Mouse (Mus musculus): ENCODE data around the gene Mcidas. TPM values are rescaled to one million over a fixed set of nuclear protein-coding genes. Genes with fewer than 3 reads are reported as not detected.
"Not testable (repeated sequence)": the region's sequence is repeated elsewhere in the genome, so short reads cannot be mapped to it uniquely, and the experiment has no call there.

Mcidas gene
- polyA plus RNA-seq, 1 experiment, result 0.10 TPM

- Histone ChIP-seq H3K4me3 (ENCODE audit: insufficient read depth, low read length) (peak overlapping the region; percentile 47), H3K4me1 (ENCODE audit: control insufficient read depth, insufficient read depth, low read length) (no peaks in the 10 kb centered on the region), H3K27ac (ENCODE audit: insufficient read depth, low read length) (peak overlapping the region; percentile 38; the same call in 1 of the 2 replicates)
- TF ChIP-seq CTCF (IDR thresholded peaks at IDR 0.05; ENCODE audit: extremely low read depth, insufficient read depth, low read length) (no peak), POLR2A (IDR thresholded peaks at IDR 0.05; ENCODE audit: extremely low read depth, insufficient read depth, low read length) (peak; percentile 59; the same call in 1 of the 2 replicates)
These were observed 5.0 kb downstream of the Mcidas start for GRCm38 (mm10) chr13:112998427-112999201.

- no peak overlapping the region for H3K27ac ChIP-seq (ENCODE audit: insufficient read depth, low read length)
- TF ChIP-seq CTCF (IDR thresholded peaks at IDR 0.05; ENCODE audit: extremely low read depth, insufficient read depth, low read length) (no peak), POLR2A (IDR thresholded peaks at IDR 0.05; ENCODE audit: extremely low read depth, insufficient read depth, low read length) (no peak)
- H3K4me1 ChIP-seq (ENCODE audit: control insufficient read depth, insufficient read depth, low read length), result no peaks in the 10 kb centered on the region
- H3K4me3 ChIP-seq (ENCODE audit: insufficient read depth, low read length), result no peak overlapping the region
These were observed 6.4 kb downstream of the Mcidas start for GRCm38 (mm10) chr13:113000090-113000489.

- H3K27ac ChIP-seq (ENCODE audit: insufficient read depth, low read length), result no peak overlapping the region
- H3K4me1 ChIP-seq (ENCODE audit: control insufficient read depth, insufficient read depth, low read length), result no peaks in the 10 kb centered on the region
These were observed 7.1 kb downstream of the Mcidas start for GRCm38 (mm10) chr13:113000576-113001318.

GRCm38 (mm10) chr13:113012683-113013082 lies 19.0 kb downstream of the Mcidas start:
- Histone ChIP-seq H3K27ac (ENCODE audit: insufficient read depth, low read length) (no peak overlapping the region), H3K4me1 (ENCODE audit: control insufficient read depth, insufficient read depth, low read length) (no peaks in the 10 kb centered on the region), H3K4me3 (ENCODE audit: insufficient read depth, low read length) (no peak overlapping the region)
- TF ChIP-seq POLR2A (IDR thresholded peaks at IDR 0.05; ENCODE audit: extremely low read depth, insufficient read depth, low read length), result no peak
- TF ChIP-seq CTCF (IDR thresholded peaks at IDR 0.05; ENCODE audit: extremely low read depth, insufficient read depth, low read length), result no peak

More at GRCm38 (mm10) chr13:113000576-113001318, 7.1 kb downstream of the Mcidas start:
- no peak overlapping the region for H3K4me3 ChIP-seq (ENCODE audit: insufficient read depth, low read length)
- TF ChIP-seq CTCF (IDR thresholded peaks at IDR 0.05; ENCODE audit: extremely low read depth, insufficient read depth, low read length) (no peak), POLR2A (IDR thresholded peaks at IDR 0.05; ENCODE audit: extremely low read depth, insufficient read depth, low read length) (no peak)

- H3K27ac ChIP-seq (ENCODE audit: insufficient read depth, low read length); H3K4me1 ChIP-seq (ENCODE audit: control insufficient read depth, insufficient read depth, low read length): not testable (repeated sequence)
- H3K4me3 ChIP-seq (ENCODE audit: insufficient read depth, low read length), result peak overlapping the region; percentile 33
These were observed 19.7 kb downstream of the Mcidas start for GRCm38 (mm10) chr13:113013174-113013953.

- TF ChIP-seq CTCF (IDR thresholded peaks at IDR 0.05; ENCODE audit: extremely low read depth, insufficient read depth, low read length) (no peak), POLR2A (IDR thresholded peaks at IDR 0.05; ENCODE audit: extremely low read depth, insufficient read depth, low read length) (no peak)
- H3K4me1 ChIP-seq (ENCODE audit: control insufficient read depth, insufficient read depth, low read length), result no peaks in the 10 kb centered on the region
- H3K4me3 ChIP-seq (ENCODE audit: insufficient read depth, low read length), result no peak overlapping the region
- H3K27ac ChIP-seq (ENCODE audit: insufficient read depth, low read length), result no peak overlapping the region
These were observed 27.9 kb downstream of the Mcidas start for GRCm38 (mm10) chr13:113021521-113021920.

GRCm38 (mm10) chr13:113022467-113022866 lies 28.8 kb downstream of the Mcidas start:
- H3K4me3 ChIP-seq (ENCODE audit: insufficient read depth, low read length), result no peak overlapping the region
- TF ChIP-seq POLR2A (IDR thresholded peaks at IDR 0.05; ENCODE audit: extremely low read depth, insufficient read depth, low read length), result no peak
- TF ChIP-seq CTCF (IDR thresholded peaks at IDR 0.05; ENCODE audit: extremely low read depth, insufficient read depth, low read length), result no peak
- H3K4me1 ChIP-seq (ENCODE audit: control insufficient read depth, insufficient read depth, low read length), result no peaks in the 10 kb centered on the region
- H3K27ac ChIP-seq (ENCODE audit: insufficient read depth, low read length), result no peak overlapping the region

GRCm38 (mm10) chr13:113023274-113024143 lies 29.9 kb downstream of the Mcidas start:
- TF ChIP-seq CTCF (IDR thresholded peaks at IDR 0.05; ENCODE audit: extremely low read depth, insufficient read depth, low read length) (no peak), POLR2A (IDR thresholded peaks at IDR 0.05; ENCODE audit: extremely low read depth, insufficient read depth, low read length) (no peak)
- Histone ChIP-seq H3K4me3 (ENCODE audit: insufficient read depth, low read length) (no peak overlapping the region), H3K4me1 (ENCODE audit: control insufficient read depth, insufficient read depth, low read length) (no peaks in the 10 kb centered on the region), H3K27ac (ENCODE audit: insufficient read depth, low read length) (no peak overlapping the region)
